Mouse (Mus musculus) gastrocnemius, postnatal 4 days (tissue): ENCODE results near the gene Smurf1. TPM values are rescaled to one million over a fixed set of nuclear protein-coding genes. Genes with fewer than 3 reads are reported as not detected.
A peak's percentile ranks its signal among the peaks of the same experiment; 100 is the strongest.

ENCODE experiments used
- DNase-seq, 2 experiments: peaks; one replicate each; pipeline ENCODE4 v3.0.0; 2021 to 2022; ENCODE audit warnings: low spot score in 2 of 2, mixed read lengths in 2 of 2
- total RNA-seq, 2 experiments: library from RNA; stranded (reverse); gene quantifications; 2 replicates each; pipeline ENCODE4 v1.2.3; 2021

Gene Smurf1
- total RNA-seq, 2 experiments from 2014 or later = 24.7 to 27.0 TPM

DNA sequence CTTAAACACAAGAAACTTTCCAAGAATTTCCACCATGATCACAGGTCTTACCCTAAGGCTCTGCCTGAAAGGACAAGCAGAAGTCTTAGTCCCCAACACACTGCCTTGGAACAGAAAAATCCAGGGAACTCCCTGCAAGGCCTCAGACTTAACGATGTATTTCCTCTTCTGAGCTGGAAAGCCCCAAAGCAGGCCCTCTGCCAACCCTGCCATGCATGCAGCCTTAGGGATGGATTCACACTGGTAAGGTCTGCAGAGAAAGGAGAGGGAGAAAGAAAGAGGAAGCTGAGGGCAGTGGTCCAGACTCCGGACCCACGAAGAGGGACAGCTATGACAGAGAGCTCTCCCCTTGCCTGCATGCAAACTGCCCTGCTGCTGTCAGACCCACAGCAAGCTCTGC, 2.2 kb downstream of the Smurf1 start:
- DNase-seq = peak in 1 of 2 experiments; percentile 35

DNA sequence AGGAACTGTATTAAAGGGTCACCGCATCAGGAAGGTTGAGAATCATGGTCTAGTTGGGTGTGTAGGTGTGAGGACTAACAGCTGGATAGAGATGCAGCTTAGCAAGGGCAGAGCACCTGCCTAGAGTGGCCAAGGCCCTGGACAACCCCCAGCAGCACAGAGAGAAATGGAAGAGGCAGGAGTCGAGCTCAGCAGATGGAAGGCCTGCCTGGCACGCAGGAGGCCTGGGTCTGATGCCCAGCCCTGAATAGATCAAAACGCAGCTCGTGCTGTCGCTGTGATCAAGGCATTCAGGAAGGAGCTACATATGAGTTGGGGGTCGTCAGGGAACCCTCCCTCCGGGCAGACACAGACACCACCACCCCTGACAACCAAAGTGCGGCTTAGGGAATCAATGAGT, 7.4 kb downstream of the Smurf1 start:
- no peak for DNase-seq

DNA sequence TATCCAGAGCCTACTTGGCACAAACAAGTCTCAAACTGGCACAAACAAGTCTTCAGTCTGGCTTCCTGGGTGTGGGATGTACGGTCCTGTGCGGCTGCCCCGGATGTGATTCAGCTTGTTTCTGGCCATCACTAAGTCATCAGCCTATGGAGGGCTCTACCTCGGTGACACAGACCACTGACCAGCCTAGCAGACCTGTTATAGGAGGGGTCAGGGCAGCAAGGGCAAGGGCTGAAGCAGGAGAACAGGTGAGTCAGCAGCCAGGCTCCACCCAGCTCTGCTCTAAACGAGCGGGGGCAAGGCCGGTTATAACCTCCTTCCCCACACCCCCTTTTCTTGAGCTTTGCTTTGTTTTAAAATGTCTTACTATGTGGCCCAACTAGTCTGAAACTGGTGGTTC, 11.2 kb downstream of the Smurf1 start:
- no peak for DNase-seq

DNA sequence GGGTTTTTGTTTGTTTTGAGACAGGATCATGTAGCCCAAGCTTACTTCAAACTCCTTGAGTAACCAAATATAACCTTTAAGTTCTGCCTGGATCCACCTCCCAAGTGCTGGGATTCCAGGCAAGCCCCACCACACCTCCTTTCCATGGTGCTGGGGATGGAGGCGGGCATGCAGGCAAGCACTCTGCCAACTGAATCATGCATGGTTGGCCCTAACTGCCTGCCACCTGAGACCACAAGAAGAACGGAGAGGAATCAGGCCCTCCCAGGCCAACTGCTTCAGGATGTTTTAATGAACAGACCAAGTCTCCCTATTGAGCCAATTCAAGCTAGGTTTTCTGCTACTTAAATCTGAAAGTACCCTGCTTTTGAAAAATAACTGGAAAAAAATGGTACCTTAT, 13.1 kb downstream of the Smurf1 start:
- DNase-seq = no peak

DNA sequence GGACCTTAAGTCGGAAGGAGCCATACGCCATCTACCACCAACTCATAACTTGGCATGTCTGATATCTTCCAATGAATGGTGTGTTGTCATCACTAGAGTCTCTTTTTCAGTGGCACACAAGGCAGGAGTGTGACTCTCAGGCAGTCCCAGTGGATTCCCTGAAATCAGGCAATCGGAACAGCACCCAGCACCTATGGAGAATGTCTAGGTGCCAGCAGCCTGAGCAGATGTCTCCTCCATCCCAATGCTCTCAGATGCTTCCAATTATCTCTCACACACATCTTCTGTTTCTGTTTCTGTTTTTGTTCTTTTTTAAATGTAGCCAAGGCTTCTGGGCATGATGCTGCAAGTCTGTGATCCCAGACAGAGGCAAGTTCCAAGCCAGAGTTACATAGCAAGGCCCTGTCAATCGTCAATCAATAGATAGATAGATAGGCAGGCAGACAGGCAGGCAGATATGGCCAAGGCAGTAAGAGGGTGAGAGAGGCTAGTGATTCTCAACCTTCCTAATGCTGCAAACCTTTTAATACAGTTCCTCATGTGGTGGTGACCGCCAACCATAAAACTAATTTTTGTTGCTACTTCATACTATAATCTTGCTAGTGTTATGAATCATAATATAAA, 15.1 kb downstream of the Smurf1 start:
- DNase-seq = no peak

DNA sequence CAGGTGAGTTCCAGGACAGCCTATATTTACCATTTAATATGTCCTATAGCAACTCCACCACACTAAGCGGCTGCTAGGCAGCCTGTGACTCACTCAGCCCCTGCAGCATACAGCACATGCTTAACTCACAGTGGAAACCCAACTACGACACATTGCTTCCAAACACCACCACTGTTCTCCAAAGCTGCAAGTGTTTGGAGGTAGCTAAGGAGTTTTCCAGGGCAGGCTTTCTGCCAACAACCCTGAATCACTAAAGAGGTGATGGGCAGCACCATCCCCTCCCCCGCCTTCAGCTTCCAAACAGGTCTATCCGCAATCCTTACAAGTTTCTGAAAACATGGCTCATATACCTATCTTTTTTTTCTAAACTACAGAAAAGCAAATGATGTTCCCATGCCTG, 15.8 kb downstream of the Smurf1 start:
- no peak for DNase-seq

DNA sequence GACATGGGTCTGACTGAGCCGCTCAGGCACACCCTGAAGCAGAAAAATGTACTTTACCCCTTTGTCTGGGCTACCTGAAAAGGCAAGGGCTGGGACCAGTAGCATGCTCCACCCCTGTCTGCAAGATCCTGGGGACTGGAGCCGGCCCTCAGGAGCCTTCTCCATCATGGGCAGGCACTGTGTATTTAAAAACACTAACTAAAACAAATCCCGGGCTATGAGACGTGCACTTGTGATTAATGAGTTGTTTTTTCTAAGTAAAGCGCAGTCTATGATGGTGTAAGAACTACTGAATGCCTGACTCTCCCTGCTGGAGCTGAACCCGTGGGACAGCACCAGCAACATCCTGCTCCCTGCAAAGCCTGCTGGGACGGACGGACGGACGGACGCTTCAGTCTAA, 17.2 kb downstream of the Smurf1 start:
- no peak for DNase-seq

DNA sequence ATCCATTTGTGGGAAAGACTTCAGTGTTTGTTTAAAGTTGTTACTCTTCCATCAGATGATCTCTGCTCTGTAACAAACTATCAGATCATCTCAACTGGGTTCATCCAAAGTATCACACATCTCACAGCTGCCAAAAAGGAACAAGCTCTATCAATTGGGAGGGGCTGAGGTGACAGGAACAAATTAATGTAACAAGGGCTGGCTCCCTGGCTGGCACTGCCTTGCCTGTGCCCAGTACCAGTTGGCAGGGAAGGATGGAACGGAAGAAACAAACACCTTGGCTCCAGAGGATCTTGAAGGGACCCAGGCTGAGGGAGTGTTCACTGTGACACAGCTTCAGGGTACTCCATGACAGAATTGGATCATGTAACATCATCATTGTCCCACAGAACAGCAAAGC, 17.6 kb downstream of the Smurf1 start:
- DNase-seq = no peak

DNA sequence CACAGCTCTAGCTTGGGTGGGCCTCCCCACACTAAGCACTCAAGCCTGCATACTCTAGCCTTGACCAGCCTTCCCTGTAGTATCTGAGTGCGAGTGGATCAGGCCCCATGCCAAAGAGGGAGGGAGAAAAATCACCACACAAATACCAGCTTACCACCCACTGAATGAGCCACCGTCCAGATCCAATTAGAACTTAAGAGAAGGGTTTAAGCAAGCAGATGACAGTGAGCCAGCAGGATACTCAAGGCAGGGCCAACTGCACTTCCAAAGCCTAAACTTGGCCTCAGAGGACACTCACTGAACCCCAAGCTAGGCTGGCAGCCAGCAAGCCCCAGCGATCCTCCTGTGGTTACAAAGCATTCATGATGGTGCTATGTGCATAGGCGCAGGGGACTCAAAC, 19.6 kb downstream of the Smurf1 start:
- DNase-seq = no peak

DNA sequence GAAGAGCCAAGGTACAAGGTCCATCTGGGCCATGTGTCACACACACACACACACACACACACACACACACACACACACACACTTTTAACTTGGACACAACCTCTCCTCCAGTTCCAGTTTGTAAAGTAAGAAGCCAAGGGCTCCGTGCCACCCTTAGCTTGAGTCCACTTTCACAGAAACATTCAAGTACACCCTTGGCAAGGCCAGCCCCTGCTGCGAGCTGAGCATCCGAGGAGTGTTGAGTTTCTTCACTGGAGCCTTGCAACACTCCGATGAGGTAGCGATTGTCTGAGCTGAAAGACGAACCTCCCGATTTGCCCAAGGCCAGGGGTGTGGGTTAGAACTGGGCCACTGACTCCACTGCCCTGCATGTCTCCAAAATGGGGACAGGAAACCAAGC, 20.7 kb downstream of the Smurf1 start:
- peak in 1 of 2 experiments; percentile 31 for DNase-seq

DNA sequence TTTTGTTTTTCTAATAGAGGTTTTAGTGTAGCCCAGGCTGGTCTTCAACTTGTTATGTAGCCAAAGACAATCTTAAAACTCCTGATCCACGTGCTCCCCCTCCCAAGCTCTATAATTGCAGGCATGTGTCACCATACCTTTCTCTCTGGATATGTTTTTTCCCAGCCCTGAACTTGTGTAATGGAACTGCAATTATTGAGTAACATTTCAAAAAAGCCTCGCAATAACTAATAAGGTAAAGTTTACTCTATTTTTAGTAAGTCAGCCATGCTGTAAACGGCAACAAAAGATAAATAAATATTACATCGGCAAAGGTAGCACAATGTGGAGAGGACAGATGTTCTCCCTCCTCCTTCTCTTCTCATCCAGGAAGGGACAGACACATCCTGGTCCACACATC, 21.3 kb downstream of the Smurf1 start:
- DNase-seq = no peak

DNA sequence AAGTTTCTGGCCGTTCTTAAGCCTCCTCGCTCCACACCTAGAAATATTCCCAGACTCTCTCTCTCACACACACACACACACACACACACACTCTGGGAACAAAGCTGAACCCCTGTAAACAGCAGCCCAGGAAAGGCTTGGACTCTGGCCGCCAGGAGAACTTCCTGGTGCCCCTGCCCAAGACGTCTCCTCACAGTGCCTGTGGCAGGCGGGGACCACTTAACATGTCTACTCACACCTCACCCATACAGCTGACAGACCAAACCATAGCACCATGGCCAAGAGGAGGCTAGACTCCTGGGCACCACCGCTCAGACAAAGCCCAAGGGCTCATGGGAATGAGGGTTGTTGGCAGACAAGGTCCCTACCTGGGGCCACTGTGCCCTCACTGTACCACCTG, 22.3 kb downstream of the Smurf1 start:
- DNase-seq = no peak

DNA sequence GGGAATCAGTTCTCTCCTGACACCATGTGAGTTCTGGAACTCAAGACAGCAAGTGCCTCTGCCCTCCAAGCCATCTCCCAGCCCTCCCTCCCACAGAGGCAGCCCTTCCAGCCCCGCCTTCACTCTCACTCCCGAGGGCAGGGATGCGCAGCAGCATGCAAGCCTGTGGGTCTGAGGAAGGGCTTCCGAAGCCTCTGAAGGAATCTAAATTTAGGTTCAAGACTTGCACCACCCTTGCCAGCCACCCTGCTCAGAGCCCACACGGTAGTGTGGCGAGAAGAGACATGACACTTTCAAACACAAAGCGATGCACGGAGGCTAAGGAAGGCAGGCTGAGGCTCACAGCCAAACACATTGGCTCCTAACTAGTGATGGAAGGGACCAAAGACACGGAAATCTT, 23.2 kb downstream of the Smurf1 start:
- no peak for DNase-seq

DNA sequence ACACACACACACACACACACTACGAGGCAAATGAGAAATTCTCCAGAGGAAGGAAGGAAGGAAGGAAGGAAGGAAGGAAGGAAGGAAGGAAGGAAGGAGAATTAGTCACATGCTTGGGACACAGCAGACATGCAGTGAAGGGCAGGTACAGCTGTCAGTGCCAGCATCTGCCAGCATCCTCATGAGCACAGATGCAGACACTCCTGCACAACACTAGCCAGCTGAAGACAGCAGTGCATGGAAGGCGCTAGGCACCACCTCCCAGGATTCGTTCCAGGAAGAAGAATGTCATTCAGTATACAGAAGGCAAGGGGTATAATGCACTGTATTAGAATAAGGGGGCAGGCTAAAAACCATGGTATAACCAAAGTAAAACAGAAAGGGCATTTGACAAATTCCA, 24.7 kb downstream of the Smurf1 start:
- no peak for DNase-seq

DNA sequence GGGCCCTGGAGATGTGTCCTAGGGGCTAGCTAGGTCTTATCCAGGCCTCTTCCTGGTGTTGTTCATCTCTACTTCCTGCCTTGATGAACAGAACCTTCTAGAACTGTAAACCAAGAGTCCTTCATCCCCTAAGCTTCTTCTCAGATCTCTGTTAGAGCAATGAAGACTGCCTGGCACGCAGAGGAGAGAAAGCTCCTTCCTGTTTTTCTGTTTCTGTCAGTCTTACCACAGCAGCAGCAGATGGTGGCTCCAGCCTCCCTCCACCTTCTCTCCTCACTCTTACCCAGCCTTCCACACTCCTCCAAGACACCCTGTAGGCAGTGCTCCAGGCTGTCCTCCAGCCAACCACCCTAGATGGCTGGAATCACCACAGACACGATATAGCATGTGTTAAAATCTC, 28.3 kb downstream of the Smurf1 start:
- no peak for DNase-seq

DNA sequence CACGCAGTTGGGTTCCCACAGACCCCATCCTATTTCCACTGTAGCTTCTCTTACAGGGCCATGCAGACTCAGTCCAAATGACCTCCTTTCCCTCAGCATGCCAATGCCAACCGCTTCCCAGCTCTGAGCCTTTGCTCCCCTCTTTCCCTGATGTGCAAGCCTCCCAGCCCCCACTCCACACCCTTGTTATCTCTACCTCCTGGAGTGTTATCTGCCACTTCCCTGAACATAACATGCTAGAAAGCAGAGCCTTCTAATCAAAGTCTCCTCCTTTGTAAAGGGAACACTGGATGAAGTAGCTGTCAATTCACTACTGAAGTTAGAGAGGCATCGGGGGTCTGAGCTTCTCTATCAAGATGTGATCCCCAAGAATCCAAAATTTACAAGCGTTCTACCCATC, 32.2 kb downstream of the Smurf1 start:
- DNase-seq = no peak

DNA sequence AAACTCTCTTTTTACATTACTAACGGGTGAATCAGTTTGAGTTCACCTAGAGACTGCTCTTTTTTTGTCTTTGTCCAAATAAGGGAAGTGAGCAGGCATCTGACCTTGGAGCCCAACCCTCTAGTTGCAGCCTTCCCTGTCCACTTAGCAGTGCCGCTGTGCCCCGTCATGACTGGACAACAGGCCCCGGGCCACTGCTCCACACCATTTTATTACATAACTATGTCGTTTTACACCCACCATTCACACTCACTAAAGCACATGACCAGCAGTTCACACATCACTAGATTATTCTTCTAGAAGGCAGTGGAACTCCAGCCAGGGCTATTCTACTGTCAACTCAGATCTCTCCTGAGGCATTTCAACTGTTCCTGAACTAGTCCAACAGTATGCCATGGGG, 33.8 kb downstream of the Smurf1 start:
- DNase-seq = no peak

DNA sequence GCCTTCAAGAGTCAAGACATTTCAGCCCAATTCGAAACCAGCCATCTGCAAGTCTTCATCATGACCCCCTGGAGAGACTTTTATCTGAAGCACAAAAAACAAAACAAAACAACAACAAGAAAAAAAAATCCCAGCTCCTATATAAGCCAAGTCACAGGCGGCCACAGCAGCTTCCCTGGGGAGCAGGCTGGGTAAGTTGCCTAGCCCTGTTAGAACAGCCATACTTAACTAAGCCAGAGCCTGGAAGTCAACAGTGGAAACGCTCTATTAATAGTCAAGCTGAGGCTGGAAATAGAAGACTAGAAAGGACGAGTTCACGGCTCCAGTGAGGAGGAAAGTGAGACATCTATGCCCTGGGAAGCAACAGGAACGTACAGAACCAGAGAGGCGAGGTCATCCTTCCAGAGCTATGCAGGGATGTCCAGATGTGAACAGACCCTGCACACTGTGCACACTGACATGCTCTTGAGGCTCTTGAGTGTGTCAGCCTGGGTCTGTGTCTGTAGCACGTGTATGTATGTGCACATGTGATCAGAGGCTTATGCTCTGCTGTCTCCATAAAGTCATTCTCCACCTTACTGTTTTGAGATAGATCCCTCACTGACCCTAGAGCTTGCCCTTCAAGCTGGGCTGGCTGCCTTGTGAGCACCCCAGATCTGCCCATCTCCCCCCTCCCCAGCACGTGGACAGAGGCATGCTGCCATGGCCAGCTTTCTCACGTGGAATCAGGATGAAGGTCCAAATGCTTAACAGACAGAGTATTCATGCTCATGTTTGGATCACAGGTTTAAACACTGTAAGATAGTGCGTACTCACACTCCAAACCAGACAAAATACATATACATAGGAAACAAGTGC, 36.6 kb downstream of the Smurf1 start:
- no peak for DNase-seq

DNA sequence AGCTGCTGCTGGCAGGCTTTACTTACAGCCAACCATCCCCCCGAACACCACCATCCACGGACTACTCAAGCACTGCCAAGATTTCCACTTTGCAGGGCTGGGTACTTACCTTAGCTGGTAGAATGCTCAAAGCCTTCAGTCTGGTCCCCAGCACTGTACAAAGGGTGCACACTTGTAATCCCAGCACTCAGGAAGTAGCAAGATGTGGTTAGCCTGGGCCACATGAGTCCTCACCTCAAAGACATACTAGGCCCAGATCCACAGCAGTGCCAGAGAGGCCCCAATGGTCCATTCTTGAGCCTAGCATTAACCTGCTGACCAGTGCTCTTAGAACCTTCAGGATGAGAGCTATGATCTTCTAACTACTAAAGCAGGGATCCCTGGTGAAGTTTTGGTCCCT, 39.4 kb downstream of the Smurf1 start:
- no peak for DNase-seq

DNA sequence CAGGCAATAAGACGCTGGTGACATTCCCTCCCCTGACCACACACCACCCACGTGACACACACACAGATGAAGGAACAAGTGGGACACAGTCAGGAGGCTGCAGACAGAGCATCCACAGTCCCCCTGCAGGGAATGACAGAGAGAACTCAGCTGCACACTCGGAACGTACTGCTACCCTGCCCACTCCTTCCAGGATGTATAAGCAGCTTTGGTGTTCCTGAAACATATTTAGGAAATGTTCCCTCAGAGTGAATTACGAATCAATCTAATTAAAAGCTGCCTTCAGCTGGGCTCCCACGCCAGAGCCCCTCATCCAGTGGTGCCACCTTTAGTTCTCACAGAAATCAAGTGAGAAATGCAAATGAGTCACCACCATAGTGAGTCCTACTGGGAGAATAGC, 42.3 kb downstream of the Smurf1 start:
- no peak for DNase-seq

DNA sequence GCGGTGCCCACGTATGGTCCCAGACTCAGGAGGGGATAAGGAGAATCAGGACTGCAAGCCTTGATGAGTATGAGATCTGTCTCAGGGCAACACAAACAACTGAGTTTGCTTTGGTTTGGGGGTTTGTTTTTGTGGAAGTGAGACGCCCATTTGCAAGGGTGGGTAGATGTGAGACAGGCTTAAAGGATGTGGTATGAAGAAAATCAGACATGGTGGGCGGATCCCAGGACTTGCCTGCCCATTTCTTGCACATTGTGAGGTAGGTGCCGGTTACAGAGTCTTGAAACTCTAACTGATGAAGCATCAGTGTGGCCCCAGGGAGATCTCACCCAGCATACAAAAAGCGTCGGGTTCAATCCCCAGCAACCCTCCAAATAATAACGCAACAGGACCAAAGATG, 45.9 kb downstream of the Smurf1 start:
- no peak for DNase-seq

DNA sequence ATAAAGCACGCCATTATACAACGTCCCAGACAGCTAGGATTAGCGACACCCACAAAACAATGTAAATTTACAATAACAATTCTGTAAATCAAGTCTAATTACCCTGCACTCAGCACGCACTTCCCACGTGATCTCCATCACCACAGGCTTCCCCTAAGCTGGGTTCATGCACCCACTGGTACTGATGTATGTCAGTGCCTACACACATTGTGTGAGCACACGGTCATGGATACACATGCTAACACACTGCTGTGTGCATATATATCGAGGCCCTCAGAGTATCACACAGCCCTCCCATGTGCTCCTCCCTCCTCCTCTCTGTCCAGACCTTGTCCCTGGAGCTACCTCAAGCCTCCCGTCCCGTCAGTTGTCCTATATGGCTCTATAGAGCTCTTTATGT, 46.5 kb downstream of the Smurf1 start:
- DNase-seq = no peak

DNA sequence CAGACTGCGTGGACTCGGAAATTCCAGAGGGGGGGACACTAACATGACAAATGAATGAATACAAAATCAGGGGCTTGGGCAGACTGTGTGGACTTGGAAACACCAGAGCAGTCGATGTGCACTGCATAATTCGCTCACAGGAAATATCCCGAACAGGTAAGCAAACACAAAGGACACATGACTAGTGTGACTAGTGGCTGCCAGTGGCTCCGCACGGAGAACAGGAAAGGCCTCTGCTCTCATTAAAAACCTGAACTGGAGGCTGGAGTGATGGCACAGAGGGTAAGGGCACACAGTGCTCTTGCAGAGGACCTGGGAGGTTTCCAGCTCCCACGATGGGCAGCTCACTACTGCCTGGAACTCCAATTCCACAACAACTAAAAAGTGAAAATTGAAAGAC, 47.4 kb downstream of the Smurf1 start:
- DNase-seq = no peak
